Mouse (Mus musculus) heart, postnatal 25 days (tissue): ENCODE data around the gene Atoh8. TPM values are rescaled to one million over a fixed set of nuclear protein-coding genes. Genes with fewer than 3 reads are reported as not detected.

Experiments
- DNase-seq: peaks from one replicate; pipeline ENCODE4 v3.0.0; 2022; ENCODE audit warnings: low spot score
- intact Hi-C: fragments of 180-260 bp; cut with DNase I; formaldehyde crosslinking; loops from one replicate; pipeline ENCODE4 v1.15.1; 2025
- total RNA-seq, 2 experiments: library from RNA; stranded (reverse); gene quantifications; 2 replicates each; pipeline ENCODE4 v1.2.3; 2021

Gene Atoh8
- total RNA-seq, 2 experiments from 2014 or later = 6.1 to 12.4 TPM

GRCm38 (mm10) chr6:72234372-72235097, 842 bp downstream of the Atoh8 start:
- no peak for DNase-seq
- intact Hi-C loops = loop anchor here (2.0 kb wide), 1 partner anchor 16 kb away; no protein-coding TSS in a partner anchor

GRCm38 (mm10) chr6:72233950-72234349, 1.4 kb downstream of the Atoh8 start:
- DNase-seq = no peak
- intact Hi-C loops = loop anchor here (2.0 kb wide), 1 partner anchor 15 kb away; no protein-coding TSS in a partner anchor

- DNase-seq = no peak
- intact Hi-C loops = no loop called here
Observed at GRCm38 (mm10) chr6:72232870-72233269, 2.5 kb downstream of the Atoh8 start.

- DNase-seq = no peak
- intact Hi-C loops = no loop called here
Observed at GRCm38 (mm10) chr6:72232411-72232810, 3.0 kb downstream of the Atoh8 start.

GRCm38 (mm10) chr6:72230875-72231274, 4.5 kb downstream of the Atoh8 start:
- intact Hi-C loops = no loop called here
- no peak for DNase-seq

GRCm38 (mm10) chr6:72227665-72228265, 7.6 kb downstream of the Atoh8 start:
- intact Hi-C loops = no loop called here
- no peak for DNase-seq

- DNase-seq = no peak
- intact Hi-C loops = no loop called here
Observed at GRCm38 (mm10) chr6:72227011-72227410, 8.4 kb downstream of the Atoh8 start.

GRCm38 (mm10) chr6:72225686-72226085, 9.7 kb downstream of the Atoh8 start:
- intact Hi-C loops = no loop called here
- no peak for DNase-seq

- intact Hi-C loops = no loop called here
- no peak for DNase-seq
Observed at GRCm38 (mm10) chr6:72223892-72224291, 11.5 kb downstream of the Atoh8 start.

GRCm38 (mm10) chr6:72222876-72223275, 12.5 kb downstream of the Atoh8 start:
- DNase-seq = no peak
- intact Hi-C loops = no loop called here

GRCm38 (mm10) chr6:72222271-72222724, 13.1 kb downstream of the Atoh8 start:
- DNase-seq = no peak
- intact Hi-C loops = no loop called here

GRCm38 (mm10) chr6:72221271-72221670, 14.1 kb downstream of the Atoh8 start:
- no peak for DNase-seq
- intact Hi-C loops = loop anchor here (2.0 kb wide), 1 partner anchor 22 kb away; no protein-coding TSS in a partner anchor

GRCm38 (mm10) chr6:72219549-72219948, 15.8 kb downstream of the Atoh8 start:
- intact Hi-C loops = loop anchor here (2.0 kb wide), 1 partner anchor 15 kb away; the partner anchor contains the start of gene Atoh8
- no peak for DNase-seq

- intact Hi-C loops = loop anchor here (2.0 kb wide), 1 partner anchor 17 kb away; the partner anchor contains the start of gene Atoh8
- DNase-seq = no peak
Observed at GRCm38 (mm10) chr6:72218281-72218680, 17.1 kb downstream of the Atoh8 start.

- intact Hi-C loops = loop anchor here (2.0 kb wide), 2 partner anchors 31 to 59 kb away; no protein-coding TSS in a partner anchor
- no peak for DNase-seq
Observed at GRCm38 (mm10) chr6:72217415-72217784, 18.0 kb downstream of the Atoh8 start.

GRCm38 (mm10) chr6:72216681-72217414, 18.5 kb downstream of the Atoh8 start:
- intact Hi-C loops = loop anchor here (2.0 kb wide), 2 partner anchors 30 to 60 kb away; no protein-coding TSS in a partner anchor
- peak; percentile 98 for DNase-seq

GRCm38 (mm10) chr6:72215582-72215981, 19.8 kb downstream of the Atoh8 start:
- intact Hi-C loops = no loop called here
- no peak for DNase-seq

GRCm38 (mm10) chr6:72211360-72211759, 24.0 kb downstream of the Atoh8 start:
- intact Hi-C loops = no loop called here
- no peak for DNase-seq

- peak; percentile 56 for DNase-seq
- intact Hi-C loops = no loop called here
Observed at GRCm38 (mm10) chr6:72210823-72211222, 24.6 kb downstream of the Atoh8 start.

- DNase-seq = no peak
- intact Hi-C loops = no loop called here
Observed at GRCm38 (mm10) chr6:72209738-72210137, 25.6 kb downstream of the Atoh8 start.
